Mouse (Mus musculus): ENCODE data around the gene Eif2s1. TPM values are rescaled to one million over a fixed set of nuclear protein-coding genes. Genes with fewer than 3 reads are reported as not detected.

Gene Eif2s1
- polyA plus RNA-seq, 1 experiment, result 23.1 TPM

DNA sequence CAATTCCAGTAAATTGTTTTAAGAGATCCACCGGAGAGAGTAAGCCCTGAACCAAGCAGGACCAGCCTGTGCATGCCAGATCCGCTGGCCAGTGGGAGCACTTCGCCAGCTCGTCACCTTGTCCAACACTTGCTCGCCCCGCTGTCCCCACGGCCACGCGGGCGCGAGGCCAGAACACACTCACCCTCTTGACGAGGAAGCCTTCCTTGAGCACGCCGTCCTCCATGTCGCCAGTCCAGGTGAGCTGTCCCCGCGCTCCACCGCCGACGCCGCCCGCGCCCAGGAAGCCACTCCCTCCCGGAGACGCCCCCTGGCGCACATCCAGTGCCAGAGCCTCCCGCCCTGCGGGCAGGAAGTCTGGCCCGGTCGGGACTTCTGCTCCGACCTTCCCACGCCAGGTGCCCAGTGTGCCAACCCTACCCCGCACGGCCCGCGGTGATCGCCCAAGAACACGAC lies 45.1 kb downstream of the Eif2s1 start, which contains the start of gene Plek2:
Plek2 (minus strand) TSS at position 258 of the 456 bp plus-strand sequence.
- no peak for TF ChIP-seq GATA1 (IDR thresholded peaks at IDR 0.05; ENCODE audit: low read length)

DNA sequence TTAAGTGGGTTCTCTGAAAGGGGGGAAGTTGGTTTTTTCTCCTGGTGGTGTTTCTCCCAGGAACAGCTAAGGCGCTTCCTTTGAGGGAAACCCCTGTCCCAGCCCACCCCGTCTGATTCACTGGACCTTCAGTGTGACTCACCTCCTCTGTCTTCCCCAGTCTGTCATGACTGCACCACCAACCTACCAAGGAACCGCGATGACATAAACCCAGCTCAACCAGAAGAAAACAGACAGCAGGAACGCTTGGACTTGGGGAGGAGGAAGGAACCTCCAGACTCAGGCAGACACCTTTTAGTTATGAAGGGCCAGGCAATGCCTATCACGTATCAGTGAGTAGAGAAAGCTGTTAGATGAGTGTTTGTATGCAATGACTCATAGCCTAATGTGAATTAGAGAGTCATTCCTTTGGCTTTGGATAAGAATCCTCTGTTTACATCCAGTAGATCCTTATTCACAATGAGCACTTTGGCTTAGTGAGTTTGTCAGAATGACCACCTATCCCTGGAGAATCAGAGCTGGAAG lies 46.5 kb downstream of the Eif2s1 start:
- no peak for TF ChIP-seq GATA1 (IDR thresholded peaks at IDR 0.05; ENCODE audit: low read length)

DNA sequence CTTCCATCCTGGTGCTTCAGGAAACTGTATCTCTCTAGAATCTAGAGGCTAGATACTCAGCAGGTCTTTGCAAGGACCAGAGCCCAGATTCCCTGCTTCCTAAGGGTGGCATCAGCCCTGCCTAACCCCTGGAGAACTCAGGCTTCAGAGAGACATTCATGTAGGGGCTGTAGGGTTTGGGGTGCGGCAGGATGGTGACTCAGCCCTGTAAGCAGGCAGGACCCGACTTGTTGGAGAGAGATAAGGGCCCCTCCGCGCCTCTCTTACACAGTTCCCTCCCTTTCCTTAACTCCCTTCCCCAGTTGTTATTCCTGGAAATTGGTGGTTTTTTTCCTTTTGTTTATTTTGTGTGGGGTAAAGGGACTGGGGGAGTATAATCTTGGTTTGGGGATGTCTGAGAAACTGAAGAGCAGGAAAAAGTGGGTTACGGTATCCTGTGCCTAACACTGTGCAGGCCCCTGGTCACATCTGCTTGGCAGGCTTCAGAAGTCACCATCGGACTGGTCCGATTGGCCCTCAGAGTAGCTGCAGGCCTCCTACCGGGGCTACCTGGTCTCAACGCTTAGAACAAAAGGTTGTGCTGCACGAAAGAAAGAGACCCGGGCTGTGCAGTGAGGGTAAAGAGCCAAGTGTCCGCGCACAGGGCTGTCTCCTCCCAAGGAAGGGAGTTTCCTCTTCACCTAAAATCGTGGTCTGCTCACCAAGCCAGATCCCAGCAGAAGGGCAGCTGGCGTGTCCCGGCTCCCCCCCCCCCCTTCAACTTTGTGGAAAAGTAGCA lies 49.3 kb downstream of the Eif2s1 start:
- TF ChIP-seq GATA1 (IDR thresholded peaks at IDR 0.05; ENCODE audit: low read length), result no peak

DNA sequence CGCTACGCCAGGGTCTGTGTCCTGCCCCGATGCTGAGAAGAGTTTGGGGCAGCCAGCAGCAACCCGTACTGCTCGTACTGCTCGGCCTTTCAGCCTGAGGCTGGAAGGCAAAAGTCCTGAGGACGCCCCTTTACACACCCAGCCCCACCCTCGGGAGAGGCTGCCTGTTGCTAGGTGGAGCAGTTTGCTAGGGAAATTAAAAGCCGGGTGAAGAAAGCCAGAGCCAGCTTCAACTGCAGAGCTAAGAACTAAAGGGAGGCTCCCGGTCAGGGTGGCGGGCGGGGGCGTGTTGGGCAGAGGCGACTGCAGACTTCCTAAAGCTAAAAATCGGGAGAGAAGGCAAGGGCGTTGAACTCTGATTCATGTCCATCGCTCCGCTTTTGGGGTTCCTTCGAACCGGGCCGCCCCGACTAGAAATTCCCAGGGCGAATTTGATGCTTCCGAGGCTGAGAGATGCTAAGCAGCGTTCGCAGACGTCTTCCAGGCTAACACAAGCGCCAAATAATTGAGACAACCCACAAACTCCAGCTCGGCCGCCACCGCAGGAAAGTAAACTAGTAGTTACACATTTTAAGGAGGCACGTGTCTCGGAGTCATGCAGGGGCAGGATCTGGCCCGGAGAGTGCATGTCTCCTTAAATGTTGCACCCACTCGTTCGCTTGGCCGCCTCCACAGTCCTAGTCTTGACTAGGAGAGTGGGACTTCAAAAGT lies 50.2 kb downstream of the Eif2s1 start:
- no peak for TF ChIP-seq GATA1 (IDR thresholded peaks at IDR 0.05; ENCODE audit: low read length)

DNA sequence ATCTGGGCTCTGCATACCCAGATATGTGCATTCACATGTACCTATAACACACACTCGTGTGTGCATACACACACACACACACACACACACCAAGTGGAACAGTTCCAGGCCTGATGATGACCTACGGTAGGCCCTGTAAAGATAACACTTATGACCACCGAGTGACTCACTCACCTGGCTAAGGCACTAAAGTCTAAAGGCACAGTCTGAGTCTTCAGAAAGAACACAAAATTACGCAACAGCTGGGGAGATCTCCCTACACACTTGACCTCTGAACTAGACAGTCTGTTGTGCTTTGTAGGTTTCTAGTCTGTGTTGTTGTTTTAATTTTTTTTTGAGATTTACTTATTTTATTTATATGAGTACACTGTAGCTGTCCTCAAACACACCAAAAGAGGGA lies 52.8 kb downstream of the Eif2s1 start:
- no peak for TF ChIP-seq GATA1 (IDR thresholded peaks at IDR 0.05; ENCODE audit: low read length)

DNA sequence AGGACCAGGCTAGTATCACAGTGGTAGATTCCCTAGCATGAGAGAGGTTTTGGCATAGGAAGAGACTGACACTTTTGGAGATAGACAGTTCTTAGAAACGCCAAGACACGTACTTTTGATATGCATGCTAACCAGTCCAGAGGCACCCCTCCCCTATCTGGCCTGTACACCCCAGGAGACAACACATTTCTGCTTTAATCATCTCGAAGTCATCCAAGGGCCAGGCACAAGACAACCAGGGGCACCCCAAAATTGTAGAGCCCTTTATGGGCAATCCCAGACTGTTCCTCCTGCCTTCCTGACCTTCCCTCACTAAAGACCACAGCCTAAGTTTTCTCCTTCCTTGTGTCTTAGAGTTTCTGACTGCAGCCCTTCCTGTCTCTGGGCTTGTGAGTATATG lies 53.9 kb downstream of the Eif2s1 start:
- no peak for TF ChIP-seq GATA1 (IDR thresholded peaks at IDR 0.05; ENCODE audit: low read length)

DNA sequence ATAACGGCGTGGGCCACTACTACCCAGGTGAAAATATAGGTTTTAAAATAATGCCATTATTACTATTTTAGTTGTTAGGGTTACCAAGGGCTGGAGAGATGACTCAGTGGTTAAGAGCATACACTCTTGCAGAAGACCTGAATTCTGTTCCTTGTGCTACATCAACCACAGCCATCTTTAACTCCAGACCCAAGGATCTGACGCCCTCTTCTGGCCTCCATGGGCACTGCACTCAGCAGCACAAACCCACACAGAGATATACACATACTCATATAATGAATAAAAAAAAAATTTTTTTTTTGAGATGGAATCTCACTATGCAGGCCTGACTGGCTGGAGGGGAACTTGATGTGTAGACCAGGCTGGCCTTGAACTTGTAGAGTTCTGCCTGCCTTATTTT lies 54.7 kb downstream of the Eif2s1 start:
- TF ChIP-seq GATA1 (IDR thresholded peaks at IDR 0.05; ENCODE audit: low read length), result no peak

DNA sequence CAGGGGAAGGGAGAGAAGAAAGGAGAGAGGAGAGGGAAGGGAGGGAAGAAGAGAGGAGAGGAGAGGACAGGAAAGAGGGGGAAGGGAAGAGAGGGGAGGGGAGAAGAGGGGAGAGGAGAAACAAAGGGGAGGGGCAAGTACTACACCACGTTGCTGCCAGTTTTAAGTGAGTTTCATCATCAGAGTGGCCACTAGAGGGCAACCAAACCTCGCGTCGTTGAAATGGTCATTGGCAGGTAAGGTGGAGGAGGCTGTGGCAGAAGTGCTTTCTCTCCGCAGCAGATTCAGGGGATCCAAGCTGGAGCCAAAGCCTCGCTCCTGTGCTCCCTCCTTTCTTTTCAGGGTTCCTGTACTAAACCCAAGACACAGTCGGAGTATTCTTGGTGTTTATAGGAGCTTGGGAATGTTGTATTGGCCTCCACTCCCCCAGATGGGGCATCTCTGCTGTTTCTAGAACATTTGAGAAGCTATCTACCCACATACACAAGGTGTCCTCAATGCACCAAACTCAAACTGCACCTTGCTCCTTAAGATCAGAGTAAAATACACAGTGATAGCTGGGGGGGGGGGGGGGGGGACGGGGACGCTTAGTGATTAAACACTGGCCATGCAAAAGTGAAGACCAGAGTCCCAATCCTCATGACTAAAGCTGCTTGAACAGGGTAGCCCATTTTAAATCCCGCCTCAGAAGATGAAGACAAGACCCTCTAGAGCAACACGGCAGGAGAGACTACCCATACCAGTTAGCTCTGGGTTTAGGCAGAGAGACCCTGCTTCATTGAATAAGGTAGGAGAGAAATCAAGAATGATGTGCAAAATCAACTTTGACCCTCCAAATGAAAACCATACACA lies 56.8 kb downstream of the Eif2s1 start:
- no peak for TF ChIP-seq GATA1 (IDR thresholded peaks at IDR 0.05; ENCODE audit: low read length)

DNA sequence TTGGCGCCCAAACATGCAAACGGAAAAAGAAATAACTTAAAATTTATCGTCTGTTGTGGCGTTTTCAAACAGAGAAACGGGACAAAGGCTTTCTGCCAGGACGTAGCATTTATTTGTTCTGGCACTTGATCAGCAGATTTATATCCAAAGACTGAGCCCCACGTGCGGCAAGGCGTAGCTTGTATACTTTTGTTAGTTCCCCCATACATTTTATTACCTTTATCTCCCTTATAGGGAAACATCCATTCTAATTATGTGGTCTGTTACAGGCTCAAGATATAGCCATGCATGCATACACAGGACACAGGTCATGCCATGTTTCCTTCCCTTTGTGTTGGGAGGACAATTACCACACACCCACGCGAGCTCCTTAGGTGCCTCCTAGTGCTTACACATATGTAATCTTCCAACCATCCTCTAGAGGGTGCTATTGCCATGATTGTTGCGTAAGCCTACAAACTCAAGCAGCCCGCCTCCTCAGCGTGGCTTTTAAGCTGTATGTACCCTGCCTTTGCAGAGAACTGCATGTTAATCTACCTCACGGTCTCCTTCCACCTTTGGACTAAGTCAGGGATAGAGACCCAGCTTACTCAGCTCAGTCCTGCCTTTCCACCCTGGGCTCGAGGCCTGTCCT lies 57.6 kb downstream of the Eif2s1 start:
- TF ChIP-seq GATA1 (IDR thresholded peaks at IDR 0.05; ENCODE audit: low read length), result no peak

DNA sequence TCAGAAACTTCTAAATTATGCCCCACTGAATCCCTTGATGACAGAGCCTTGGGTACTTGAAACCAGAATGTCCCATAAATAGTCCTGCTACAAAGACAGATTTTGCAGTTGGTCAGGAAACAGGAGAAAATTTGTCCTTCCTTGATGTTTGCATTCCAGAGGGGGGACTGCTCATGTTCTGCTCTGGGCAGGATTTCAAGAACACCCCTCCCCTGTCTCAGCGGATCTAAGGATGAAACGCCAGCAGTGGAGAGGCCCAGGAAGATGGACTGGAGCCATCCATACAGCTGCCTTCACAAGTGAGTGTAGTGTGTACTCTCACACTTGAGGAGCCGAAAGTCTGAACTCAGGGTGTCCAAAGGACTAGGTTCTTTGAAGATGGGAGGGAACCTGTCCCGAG lies 59.8 kb downstream of the Eif2s1 start:
- no peak for TF ChIP-seq GATA1 (IDR thresholded peaks at IDR 0.05; ENCODE audit: low read length)

DNA sequence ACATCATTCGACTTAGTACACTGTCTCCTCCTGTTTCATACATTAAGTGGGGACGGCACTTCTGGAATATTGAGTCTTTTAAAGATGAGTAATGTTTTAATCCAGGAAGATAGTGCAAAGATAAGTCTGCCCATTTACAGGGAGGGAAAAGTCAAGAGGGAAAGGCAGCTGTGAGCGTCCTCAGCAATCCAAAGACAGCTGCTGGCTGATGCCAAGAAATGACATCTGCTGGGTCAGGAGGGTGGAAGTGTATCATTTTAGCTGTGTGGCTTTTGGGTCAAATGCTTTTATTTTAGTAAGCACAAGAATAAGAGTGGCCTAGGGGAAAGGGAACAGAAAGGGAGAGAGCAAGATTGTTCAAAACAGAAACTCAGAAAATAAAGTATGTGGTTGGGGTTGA lies 60.4 kb downstream of the Eif2s1 start:
- no peak for TF ChIP-seq GATA1 (IDR thresholded peaks at IDR 0.05; ENCODE audit: low read length)

DNA sequence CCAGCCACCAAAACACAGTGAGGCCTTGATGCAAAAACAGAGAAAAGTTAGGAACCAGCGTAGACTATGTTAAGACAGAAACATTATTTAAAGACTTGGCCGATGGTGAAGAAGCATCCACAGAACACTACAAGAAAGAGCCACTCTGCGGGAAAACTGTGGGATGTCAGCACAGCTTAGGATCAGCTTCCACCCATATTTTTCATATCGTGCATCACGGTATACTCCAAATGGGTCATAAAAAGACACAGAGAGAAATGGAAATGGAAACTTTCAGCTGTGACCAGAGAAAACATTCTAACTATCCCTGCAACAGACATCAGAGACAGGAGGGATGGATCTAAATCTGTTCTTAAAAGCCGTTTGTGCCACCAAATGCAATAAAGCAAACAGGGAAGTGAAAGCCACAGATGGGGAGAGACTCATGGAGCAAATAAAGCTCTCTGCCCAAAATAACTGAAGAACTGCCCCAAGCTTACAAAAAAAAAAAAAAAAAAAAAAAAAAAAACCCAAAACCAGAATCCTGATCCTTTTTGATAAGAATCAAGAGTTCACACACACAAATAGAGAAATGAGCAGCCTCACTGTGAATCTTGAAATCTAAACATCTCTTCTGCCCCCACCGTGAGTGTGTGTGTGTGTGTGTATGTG lies 62.0 kb downstream of the Eif2s1 start:
- TF ChIP-seq GATA1 (IDR thresholded peaks at IDR 0.05; ENCODE audit: low read length), result no peak

DNA sequence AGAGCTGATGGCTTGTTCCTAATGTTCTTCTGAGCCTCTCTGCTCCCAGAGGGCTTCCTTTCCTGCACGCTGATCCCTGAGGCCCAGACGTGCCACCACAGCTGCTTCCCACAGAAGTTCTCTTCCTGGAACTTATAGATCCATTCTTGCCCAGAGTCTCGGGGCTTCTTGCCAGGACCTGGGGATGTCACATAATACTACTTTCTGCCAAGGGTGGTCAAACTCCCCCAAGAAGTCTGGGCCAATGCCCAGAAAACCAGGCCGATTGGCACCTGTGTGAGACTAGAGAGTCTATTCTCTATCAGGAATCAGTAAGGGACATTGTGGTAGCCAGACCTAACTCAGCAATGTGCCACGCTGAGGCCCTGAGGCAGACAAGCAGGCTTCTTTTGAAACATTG lies 65.7 kb downstream of the Eif2s1 start:
- no peak for TF ChIP-seq GATA1 (IDR thresholded peaks at IDR 0.05; ENCODE audit: low read length)

DNA sequence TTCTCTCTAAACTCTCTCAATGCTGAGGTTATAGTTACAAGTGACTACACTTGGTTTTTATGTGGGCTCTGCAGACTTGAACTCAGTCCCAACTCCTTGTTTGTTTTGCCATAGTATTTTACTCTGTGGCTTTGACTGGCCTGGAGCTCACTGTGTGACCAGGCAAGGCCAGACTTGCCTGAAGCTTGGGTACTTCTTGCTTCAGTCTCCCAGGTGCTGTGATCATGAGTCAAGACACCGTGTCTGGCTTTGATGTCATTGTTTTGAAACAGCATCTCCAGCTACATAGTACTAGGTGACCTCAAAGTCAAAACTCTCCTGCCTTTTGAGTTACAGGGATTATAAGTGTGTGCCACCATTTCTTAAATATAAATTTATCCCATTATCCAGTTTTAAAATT lies 68.3 kb downstream of the Eif2s1 start:
- no peak for TF ChIP-seq GATA1 (IDR thresholded peaks at IDR 0.05; ENCODE audit: low read length)

DNA sequence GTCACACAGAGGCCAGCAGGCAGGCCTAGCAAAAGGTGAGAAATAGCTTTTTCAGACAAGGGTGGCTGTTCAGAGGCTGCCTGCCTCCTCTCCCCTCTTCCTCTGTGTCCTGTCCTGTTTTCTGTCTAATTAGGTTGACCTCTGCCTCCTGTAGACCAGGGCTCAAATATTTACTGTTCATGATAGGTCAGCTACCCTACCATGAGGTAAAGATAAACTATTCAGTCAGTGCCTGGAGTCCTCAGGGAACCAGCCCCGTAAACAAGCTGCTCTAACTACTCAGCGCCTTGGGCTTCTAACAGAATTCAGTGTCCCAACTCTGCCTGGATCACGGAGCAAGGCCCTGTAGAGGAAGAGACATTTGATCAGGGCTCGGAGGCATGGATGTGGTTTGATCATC lies 74.9 kb downstream of the Eif2s1 start:
- no peak for TF ChIP-seq GATA1 (IDR thresholded peaks at IDR 0.05; ENCODE audit: low read length)

Other genes with a start within 250 kb of the Eif2s1 start
- gene Fam71d, start 170.3 kb upstream of the Eif2s1 start, polyA plus RNA-seq (2012), result not detected in 2 replicates
- gene Mpp5, start 112.9 kb upstream of the Eif2s1 start, polyA plus RNA-seq (2012), result 1.0 and 1.4 TPM in 2 replicates
- gene Atp6v1d, start 181 bp upstream of the Eif2s1 start, polyA plus RNA-seq (2012), result 4.3 and 4.7 TPM in 2 replicates
- gene Plek2, start 45.1 kb downstream of the Eif2s1 start, polyA plus RNA-seq (2012), result not detected in 2 replicates
- gene Tmem229b, start 145.8 kb downstream of the Eif2s1 start, polyA plus RNA-seq (2012), result 5.3 and 6.1 TPM in 2 replicates
- gene Plekhh1, start 167.3 kb downstream of the Eif2s1 start, polyA plus RNA-seq (2012), result not detected in 2 replicates
- 10.3 and 14.1 TPM in 2 replicates for gene Pigh, start 227.8 kb downstream of the Eif2s1 start, polyA plus RNA-seq (2012)